Mouse (Mus musculus) urinary bladder, postnatal 10 days (tissue): Measurements from ENCODE around the gene Nfkbiz.
A peak's percentile ranks its signal among the peaks of the same experiment; 100 is the strongest.
"Not testable (repeated sequence)": the region's sequence is repeated elsewhere in the genome, so short reads cannot be mapped to it uniquely, and the experiment has no call there.

Experiments used
- DNase-seq: peaks from one replicate; pipeline ENCODE4 v3.0.0; 2022; ENCODE audit warnings: low spot score

Gene Nfkbiz

DNA sequence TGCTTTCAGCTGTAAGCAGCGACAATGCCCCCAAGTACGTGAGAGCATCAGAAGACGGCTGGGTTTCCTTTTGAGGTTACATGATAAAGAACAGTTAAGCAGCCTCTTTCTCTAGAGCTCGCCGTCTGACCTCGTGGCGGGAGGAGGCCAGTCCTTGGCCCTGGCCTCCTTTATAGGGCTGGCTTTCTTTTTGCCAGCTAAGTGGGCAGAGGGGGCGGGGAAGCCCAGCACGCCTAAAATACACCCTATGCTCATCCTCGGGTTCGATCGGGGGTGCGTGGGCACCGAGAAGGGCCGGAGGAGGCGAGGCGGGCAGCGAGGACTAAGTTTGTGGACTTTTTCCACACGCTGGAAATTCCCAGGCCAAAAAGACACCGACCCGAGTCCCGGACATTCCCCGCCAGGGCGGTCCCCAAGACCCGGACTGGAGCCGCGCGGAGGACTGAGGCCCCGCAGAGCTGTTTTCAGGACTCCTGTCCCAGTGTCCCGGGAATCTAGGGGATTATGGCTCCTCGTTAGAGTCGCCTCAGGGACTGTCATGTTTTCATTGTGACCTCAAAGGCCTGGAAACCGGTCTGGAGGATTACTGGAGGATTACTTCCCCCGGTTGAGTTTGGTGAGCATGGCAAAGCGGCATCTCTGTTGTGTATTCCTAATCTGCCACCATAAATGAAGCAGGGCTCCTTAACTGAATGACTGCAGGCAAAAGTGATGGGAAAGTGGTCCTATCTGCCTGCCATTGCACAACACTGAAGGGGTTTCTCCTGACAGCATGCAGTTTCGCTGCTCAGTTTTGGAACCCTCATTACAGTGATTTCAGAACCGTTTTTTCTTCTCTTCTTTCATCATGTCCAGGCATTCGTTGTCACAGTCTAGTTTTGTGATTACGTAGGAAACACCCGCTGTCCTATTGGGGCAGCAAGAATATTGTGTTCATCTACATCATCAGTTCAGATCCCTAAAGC, at the start of gene Nfkbiz:
Nfkbiz (minus strand) TSS at position 390 of the 965 bp plus-strand sequence.
- DNase-seq: peak; percentile 52

DNA sequence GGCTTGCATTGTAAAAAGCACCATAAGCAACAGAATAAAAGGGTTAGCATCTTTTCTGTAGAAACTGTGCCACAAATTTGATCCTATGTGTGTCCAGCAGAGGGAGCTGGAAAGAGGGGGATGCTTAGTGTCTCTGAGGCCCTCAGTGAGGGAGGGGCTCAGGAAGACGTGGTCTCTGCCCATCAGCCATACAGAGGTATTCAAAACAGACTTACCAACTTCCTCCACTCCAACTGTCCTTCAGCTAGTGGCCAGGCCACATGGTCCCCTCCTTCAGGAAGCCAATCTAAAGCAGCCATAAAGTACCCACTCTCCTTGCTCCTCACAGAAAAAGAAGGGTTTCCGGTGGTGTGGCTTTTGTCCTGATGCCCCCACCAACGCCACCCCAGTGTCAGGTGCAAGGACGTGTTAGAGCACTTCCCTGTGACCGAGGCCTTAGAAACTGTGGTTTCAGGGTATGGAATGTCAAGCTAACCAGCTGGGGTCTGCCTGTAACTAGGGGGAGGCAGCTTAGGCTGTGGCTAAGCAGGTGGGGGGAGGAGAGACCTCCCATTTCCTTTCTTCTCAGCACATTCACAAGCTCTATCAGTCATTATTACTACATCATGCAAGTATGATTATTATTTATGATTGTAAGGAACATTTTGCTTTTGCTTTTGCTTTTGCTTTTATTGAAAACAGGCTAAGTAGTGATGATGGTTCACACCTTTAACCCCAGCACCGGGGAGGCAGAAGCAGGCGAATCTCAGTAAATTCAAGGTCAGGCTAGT, 49.3 kb upstream of the Nfkbiz start:
- no peak for DNase-seq

DNA sequence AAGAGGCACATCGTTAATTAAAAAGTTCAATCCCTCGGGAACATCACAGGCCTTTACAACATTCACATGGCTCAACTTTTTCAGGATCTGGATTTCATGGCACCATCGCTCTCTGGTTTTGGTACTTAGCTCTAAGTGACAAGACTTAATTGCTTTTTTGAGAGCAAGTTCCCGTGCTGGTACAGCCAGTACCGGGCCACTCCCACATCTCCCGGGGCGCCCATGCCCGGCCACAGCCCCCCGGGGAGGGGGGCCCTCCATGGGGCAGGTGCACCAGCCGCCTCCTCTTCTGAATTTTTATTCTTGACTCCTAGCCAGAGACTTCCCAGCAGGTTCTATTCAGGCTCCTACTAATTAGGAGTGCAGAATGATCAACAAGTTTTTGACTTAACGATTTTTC, 45.5 kb upstream of the Nfkbiz start:
- DNase-seq: no peak

DNA sequence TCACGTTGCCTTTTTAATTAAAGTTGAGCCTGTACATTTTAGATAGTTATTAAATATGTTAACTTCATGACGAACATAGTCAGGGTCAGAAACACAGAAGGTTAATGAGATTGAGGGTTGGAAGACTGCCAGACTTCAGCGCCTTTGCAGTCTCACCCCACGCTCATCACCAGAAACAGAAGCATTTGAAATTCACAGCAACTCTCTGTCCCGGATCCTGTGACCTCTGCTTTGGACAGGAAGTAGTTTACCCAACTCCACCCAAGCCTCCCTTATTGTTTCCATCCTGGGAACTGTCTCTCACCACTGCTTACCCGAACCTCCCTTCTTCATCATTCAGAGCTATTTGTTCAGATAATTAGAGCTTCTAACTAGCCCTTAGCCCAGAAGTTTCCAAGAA, 37.3 kb upstream of the Nfkbiz start:
- DNase-seq: no peak

DNA sequence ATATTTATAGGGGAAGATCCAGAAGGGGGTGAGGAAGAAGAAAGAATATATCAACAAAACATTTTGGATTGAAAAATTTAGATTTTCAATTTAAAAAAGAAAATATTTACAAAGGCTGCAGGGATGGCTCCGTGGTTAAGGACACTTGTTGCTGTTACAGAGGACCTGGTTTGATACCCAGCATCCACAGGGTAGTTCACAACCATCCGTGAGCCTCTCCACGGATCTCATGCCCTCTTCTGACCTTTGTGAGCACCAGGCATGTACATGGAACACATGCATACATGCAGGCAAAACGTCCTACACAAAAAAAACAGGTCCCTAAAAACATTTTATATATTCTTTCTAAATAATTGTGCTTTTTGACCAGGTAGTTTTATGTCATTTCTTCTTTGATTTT, 25.1 kb upstream of the Nfkbiz start:
- no peak for DNase-seq

DNA sequence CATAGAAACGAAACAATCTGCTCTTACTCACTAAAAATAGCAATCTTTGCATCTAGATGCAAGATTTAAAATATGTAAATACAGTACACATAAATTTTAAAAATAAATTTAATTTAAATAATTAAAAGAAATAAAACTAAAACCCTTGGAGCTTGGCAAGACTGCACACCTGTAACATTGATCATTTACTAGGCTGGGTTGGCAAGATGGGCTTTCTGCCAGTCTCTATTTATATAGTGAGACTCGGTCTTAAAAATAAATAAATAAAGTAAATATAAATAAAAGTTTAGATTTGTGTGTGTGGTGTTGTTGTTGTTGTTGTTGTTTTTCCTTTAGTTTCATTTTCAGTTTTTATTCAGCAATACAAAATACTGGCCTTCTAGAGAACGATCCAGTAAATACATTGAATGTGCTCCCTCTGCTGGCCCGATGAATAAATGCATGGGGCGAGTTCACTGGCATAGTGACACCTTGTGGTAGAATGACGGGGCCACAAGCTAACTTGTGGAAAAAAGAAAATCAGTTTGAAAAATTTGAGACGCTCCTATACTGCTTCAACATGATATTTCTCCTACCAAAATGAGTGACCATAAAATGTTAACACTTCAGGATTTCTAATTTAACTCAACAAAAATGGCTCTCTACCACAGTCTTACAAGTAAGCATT, 24.6 kb upstream of the Nfkbiz start:
- peak; percentile 13 for DNase-seq

DNA sequence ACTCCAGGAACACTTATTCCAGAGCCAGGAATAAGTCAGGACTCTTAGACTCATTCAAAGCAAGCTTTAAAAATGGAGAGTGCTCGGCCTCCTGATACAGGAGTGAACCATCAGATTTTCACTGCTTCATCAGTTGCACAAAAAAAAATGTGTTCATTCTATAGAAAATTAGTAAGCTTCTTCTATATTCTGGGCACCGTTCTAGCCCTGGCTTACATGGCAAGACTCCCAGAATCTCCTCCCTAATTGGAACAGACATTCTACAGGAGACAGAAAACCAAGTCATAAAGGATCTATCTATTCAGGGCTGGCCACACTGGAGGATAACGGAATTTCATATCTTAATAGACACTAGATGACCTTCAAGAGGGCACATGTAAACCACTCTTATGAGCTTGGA, 22.4 kb upstream of the Nfkbiz start:
- no peak for DNase-seq

DNA sequence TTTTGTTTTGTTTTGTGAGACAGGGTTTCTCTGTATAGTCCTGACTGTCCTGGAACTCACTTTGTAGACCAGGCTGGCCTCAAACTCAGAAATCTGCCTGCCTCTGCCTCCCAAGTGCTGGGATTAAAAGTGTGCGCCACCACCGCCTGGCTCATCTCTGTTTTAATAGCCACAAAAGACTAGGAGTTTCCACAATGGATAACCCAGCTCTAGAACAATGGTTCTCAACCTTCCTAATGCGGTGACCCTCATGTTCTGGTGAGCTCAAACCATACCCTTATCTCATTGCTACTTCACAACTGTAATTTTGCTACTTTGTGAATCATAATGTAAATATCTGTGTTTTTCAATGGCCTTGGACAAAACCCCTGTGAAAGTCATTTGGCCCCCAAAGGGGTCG, 20.7 kb upstream of the Nfkbiz start:
- DNase-seq: not testable (repeated sequence)

DNA sequence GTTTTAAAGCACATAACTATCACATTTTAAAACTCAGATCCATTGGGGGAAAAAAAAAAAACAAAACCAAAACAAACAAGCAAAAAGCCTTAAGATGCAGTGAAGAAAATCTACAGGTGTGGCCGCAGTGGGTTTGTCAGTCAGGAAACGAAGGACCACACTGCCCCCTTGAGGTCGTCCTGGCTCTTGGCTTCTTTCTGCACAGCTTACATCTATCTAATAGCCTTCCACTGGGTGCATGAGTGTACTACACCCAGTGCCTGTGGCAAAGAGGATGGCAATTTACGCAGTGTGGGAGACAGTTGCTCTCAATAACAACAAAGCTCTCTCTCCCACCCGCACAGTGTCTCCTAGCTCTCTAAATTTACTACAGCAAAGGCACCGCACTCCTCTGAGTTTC, 19.8 kb upstream of the Nfkbiz start:
- no peak for DNase-seq

DNA sequence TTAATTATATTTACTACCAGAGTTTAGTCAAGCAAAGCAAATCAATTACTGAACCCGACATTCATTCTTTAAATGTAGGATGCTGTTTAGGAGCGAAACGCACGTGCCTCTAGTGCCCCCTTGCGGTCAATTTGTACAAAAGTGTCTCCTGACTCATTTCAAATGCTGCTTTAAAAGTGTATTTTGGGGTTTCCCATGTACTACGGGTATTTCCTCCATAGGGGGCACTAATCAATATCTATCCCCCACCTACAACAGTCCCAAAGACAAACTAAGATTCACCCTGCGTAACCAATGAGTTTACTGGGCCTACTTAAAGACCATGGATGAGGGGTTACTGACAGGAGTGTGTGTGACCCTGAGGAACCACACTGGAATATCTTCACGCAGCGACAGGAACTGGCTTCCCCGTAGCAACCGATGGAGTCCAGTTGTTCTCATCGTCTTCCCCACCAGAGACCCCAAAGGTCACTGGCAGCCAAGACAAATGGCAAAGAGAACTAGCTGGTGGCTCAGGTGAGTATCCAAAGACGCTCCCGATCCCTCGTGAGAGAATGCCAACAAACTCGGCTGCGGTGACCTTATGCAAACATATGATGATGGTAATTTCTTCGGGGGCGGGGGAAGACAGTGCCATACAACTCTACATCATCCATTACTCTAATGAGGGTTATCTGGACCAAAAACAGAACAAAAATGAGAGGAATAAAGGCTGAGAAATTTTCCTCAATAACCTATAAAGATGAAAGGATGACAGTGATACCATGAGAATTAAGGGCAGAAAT, 14.4 kb upstream of the Nfkbiz start:
- peak; percentile 40 for DNase-seq

DNA sequence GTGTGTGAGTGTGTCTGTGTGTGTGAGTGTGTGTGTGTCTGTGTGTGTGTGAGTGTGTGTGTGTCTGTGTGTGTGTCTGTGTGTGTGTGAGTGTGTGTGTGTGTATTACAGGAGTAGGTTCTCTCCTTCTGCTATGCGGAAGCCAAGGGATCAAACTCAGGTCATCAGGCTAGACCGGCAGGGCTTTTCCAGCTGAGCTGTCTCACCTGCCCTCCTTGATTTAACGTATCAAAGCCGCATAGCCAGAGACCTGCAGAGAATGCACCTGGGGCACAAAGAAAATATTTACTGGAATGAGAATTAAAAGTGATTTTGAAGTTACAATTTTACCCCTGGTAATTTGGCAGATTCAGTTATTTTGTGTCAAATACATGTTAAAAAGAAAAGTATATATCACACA, 13.8 kb upstream of the Nfkbiz start:
- no peak for DNase-seq

DNA sequence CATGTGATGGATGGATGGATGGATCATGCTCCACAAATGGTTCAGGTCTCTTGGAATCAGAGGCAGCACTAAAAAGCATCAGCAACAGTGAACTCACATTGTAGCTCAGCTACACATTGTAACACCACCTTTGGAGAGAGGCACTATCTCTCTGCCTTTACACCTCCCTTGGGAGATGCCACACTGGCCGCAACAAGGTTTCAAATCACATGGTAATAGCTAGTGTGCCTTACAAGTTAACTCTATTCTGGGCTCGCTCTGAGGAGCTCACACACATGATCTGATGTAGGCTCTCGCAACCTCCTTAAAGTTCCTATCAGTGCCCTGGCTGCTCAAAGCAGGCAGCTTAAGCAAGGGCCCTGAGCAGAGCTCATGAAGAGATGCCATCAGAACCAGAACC, 11.8 kb upstream of the Nfkbiz start:
- no peak for DNase-seq

DNA sequence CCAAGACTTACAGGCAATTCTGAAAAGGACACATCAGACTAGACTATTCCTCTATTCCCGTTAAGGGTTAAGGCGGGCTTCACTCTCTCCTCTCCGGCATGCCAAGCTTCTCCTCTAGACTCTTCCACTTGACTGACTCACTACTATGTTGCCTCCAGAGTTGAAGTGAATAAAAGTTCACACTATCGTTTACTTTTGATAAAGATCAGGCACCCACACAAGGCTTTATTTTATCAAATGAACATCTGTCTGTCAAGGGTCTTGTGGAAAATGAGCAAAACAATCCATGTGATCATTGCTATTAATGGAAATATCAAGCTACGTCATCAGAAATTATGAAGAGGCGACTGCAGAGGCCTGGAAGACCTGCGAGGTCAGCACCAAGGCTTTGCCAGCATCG, 9.0 kb upstream of the Nfkbiz start:
- no peak for DNase-seq

DNA sequence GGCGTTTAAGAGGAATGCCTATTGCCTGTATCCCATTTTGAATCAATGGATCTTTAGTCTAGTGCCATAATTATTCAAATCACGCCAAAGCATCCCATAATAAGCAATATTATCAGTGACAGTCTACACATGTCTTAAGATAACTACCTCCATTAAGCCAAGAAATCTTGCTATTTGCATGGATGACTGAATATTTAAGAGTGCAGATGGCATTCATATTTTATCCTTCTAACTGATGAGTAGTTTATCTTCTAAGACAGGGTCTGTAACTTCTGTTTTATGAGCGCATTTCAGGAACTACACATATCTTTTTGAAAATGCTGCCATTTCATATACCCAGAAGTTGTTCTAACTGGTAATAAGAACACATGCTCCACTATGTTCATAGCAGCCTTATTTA, 6.1 kb upstream of the Nfkbiz start:
- DNase-seq: no peak

DNA sequence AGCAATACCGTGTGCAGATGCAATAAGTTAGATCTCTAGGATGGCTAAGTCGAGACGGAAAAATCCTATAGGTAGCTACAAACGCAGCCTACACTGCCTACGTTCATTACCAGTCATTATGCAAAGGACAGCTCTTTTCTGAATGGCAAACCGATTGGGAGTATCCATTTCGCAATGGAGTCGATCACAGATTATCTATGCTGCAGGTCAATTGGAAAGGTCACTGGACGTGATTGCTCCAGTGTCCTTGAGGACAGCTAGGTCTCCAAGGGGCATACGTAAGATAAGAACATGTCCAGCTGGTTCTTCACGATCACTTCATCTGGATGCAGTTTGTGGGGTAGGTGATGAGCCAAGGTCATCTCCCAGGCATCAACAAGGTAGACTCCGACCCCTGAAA, 5.2 kb upstream of the Nfkbiz start:
- DNase-seq: no peak

DNA sequence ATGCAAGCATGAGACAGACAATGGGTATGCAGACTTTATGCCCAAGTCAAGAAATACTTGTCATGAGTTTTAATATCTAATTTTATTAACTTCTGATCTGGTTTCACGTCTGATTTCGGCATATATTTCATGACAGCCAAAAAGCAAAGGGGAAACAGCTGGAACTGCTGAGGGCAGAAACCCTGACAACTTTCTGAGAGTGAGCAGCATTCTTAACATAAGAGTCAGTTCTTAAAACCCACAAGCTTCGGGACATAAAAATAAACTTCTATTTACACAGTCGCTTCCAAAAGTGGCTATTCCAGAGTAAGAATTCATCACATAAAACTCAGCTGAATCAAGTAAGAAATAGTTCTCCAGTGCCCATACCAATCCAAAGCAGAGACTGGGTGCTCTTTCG, 4.4 kb upstream of the Nfkbiz start:
- no peak for DNase-seq

DNA sequence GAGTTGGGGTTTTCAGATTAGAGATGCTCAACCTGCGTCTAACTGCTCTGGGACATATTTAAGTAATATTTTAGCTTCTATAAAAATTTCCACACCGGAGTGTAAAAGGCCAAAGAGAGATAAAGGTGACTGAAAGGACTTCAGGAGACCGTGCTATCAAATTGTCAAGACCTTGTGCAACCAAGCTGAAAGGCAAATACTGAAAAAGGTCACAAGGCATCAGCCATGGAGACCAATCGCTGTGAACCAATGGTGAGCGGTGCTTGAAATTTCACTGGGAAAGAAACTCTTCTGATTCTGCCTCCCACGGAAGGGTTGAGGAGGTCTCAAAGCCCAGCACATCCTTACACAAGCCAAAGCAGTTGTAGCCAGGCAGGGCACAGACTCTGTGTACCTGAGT, 2.8 kb upstream of the Nfkbiz start:
- no peak for DNase-seq

DNA sequence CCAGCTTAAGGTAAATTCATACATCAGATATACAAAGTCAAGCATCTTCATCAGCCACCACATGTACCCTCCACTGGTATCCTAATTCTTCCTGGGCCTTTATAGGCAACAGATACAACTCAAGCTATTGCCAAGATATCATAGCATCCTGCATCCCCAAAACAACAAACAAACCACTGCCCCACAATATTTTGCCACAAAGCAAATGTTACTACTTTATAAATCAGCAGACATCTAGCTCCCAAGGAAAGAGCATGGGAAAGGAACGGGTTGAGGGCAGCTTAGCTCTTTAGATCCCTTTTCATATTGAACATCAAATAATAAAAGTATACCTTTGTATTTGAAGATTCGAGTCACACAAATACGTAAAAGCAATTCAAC, 580 bp downstream of the Nfkbiz start:
- no peak for DNase-seq

DNA sequence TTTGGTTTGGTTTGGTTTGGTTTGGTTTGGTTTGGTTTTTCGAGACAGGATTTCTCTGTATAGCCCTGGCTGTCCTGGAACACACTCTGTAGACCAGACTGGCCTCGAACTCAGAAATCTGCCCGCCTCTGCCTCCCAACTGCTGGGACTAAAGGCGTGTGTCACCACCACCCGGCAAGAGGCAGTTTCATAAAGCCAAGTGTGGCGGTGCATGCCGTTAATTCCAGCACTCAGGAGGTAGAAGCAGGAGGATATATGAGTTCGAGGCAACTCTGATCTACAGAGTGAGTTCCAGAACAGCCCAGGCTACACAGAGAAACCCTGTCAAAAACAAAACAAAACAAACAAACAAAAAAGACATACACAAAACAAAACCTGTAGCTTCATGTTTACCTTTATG, 1.0 kb downstream of the Nfkbiz start:
- DNase-seq: not testable (repeated sequence)

DNA sequence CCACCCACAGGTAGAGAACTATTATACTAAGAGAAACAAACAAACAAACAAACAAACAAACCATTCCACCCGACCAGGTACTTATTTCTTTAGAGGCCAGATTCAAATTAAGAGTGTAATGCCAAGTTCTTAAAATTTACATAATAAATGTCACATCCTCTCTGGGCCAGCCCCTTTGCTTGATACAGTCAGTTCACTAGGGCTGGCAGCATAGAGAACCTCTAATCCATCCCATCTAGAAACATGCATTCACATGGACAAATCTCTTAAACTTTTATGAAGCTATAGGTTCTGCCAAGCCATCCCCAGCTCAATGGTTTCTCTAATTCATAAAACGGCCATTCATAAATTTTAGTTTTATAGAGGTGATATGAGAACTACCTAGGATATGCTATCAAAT, 1.5 kb downstream of the Nfkbiz start:
- no peak for DNase-seq

DNA sequence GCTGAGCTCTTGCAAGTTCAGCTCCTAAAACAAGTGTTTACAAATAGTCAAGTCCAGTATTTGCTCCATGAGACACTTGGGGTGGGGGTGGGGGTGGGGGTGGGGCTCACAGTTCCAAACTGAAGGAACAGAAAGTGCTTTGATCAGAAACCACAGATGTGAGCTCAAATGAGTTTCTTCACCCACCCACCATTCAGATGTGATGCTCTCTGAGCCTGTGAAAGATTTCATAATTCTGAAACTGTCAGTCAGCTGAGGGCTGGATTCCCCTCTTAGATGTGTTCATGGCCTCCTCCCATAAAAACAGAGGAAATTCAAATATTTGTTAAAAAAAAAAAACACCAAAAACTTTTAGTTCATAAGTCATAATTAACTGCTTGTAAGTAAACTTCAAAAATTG, 2.9 kb downstream of the Nfkbiz start:
- DNase-seq: no peak

DNA sequence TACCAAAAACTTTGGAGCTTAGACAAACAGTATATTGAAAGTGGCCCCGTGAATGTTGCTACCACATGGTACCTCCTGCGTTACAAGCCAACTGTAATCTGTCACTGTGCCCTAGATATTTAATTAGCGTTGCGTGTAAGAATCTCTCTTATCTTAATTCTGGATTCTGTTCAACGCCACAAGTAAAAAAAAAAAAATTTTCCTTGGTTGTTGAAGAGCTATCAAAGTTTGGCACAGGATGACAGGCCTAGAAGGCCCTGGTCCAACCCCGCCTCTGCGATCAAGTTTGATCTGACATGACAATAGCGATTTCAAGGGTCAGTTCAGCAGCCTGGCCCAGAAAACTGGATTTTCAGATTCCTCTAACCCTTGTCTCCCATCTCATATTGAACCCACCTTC, 6.1 kb downstream of the Nfkbiz start:
- no peak for DNase-seq
